Mouse (Mus musculus): ENCODE data around the gene Il16.

- TF ChIP-seq GATA1 (IDR thresholded peaks at IDR 0.05; ENCODE audit: low read length) (no peak), TAL1 (IDR thresholded peaks at IDR 0.05; ENCODE audit: low read length) (no peak)
These were observed 83.8 kb downstream of the Il16 start for GRCm38 (mm10) chr7:83661763-83662162.
